In the genomic region with DNA sequence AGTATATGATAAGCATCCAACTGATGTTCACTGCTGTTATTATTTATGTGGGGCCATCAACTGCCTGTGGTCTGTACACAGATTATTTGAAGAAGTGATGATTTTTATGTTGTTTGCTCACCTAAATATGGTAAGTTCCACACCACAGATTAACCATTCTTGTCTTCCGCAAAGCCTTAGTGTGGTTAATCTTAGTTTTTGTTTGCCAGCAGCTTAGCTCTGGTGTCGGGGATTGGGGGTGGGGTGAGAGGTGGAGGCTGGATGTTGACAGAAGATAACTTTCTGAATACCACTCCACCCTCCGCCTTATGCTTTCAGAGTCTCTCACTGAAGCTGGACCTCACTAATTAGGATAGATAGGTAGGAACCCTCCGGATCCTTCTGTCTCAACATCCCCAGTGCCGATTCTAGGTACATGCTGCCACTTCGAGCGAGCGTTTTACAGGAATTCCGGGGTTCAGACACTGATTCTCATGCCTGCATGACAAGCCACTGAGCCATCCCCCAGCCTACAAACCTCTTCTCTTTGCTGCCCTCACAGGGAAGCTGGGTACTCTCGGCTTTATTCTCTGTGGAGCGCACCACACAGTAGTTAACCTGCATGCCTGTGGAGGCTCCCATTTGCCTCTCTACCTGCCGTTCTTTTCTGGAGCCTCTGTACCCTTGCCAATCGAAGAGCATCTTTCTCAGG, we compare ENCODE assay signal across 12 mouse cellular contexts.
DNase-seq lines count a peak whose midpoint lies in the region; ATAC-seq lines count a peak whose summit lies in the region.
"Had no signal": no experiment of that assay in that cellular context is flagged by ENCODE, and none has a peak within 500 bp of the region (broad histone marks: within the 10 kb centered on the region; RNA-seq: fewer than 3 reads in every experiment).

No protein-coding gene starts in this region.

- peak overlapping the region; percentile 44 for H3K27ac ChIP-seq in forebrain, embryonic 10.5 days
- H3K27ac ChIP-seq in forebrain, embryonic 16.5 days (ENCODE audit: low read length) = no peak overlapping the region
- H3K27ac ChIP-seq: limb, embryonic 13.5 days; neural tube, embryonic 13.5 days had no signal

- H3K4me3 ChIP-seq in forebrain, embryonic 10.5 days = no peak overlapping the region
- H3K4me3 ChIP-seq in forebrain, embryonic 16.5 days (replicated peaks; ENCODE audit: low read length) = no peak overlapping the region
- H3K4me3 ChIP-seq: limb, embryonic 13.5 days; neural tube, embryonic 13.5 days had no signal

- no peak overlapping the region for H3K4me2 ChIP-seq in forebrain, embryonic 16.5 days (ENCODE audit: low read length)
- H3K4me2 ChIP-seq: limb, embryonic 13.5 days; neural tube, embryonic 13.5 days had no signal

- no peak for DNase-seq in forebrain, embryonic 10.5 days (ENCODE audit: extremely low spot score, low spot score)
- peak; percentile 50 to 71 for DNase-seq in CD8-positive naive resting alpha-beta T cell, adult 2 months (ENCODE audit: low read depth in 2 of 2, low spot score in 2 of 2)
- peak; percentile 83 for DNase-seq in induced T-regulatory cell, adult 2 months (ENCODE audit: low read depth)
- peak; percentile 41 to 50 for DNase-seq in natural killer cell, adult 2 months (ENCODE audit: low spot score in 2 of 2)
- DNase-seq in left cerebral cortex, adult 8-10 months (ENCODE audit: low spot score in 2 of 2) = no peak
- DNase-seq in right cerebral cortex, postnatal 10 days (ENCODE audit: low spot score in 2 of 2) = no peak
- DNase-seq in urinary bladder, postnatal 36 days (ENCODE audit: low spot score in 2 of 2) = no peak
- DNase-seq: right cerebral cortex, postnatal 14 days had no signal

- H3K9me3 ChIP-seq in forebrain, embryonic 10.5 days = no peaks in the 10 kb centered on the region
- H3K9me3 ChIP-seq in forebrain, embryonic 16.5 days (ENCODE audit: control insufficient read depth, low read length) = no peaks in the 10 kb centered on the region
- H3K9me3 ChIP-seq: limb, embryonic 13.5 days; neural tube, embryonic 13.5 days had no signal

- WGBS in forebrain, embryonic 10.5 days = 88% methylated on average over 13 of the region's 13 CpGs
- whole genome bisulfite sequencing in forebrain, embryonic 16.5 days = 83% methylated on average over 13 of the region's 13 CpGs

- peaks cover 9% of the 10 kb centered on the region; the same call in 1 of the 2 replicates for H3K4me1 ChIP-seq in forebrain, embryonic 10.5 days
- H3K4me1 ChIP-seq in forebrain, embryonic 16.5 days (replicated peaks; ENCODE audit: control insufficient read depth, insufficient read depth, low read length) = no peaks in the 10 kb centered on the region; the same call in 1 of the 2 replicates
- H3K4me1 ChIP-seq: limb, embryonic 13.5 days; neural tube, embryonic 13.5 days had no signal

- ATAC-seq in forebrain, embryonic 16.5 days = no peak
- ATAC-seq: forebrain, embryonic 14.5 days had no signal

- no peak overlapping the region for H3K9ac ChIP-seq in forebrain, embryonic 16.5 days (replicated peaks; ENCODE audit: low read depth, low read length)
- H3K9ac ChIP-seq: limb, embryonic 13.5 days; neural tube, embryonic 13.5 days had no signal

- H3K27me3 ChIP-seq in forebrain, embryonic 10.5 days (ENCODE audit: poor library complexity, severe bottlenecking) = no peaks in the 10 kb centered on the region
- H3K27me3 ChIP-seq in forebrain, embryonic 16.5 days (replicated peaks; ENCODE audit: control insufficient read depth, insufficient read depth, low read length) = no peaks in the 10 kb centered on the region
- H3K27me3 ChIP-seq: limb, embryonic 13.5 days; neural tube, embryonic 13.5 days had no signal

- no peaks in the 10 kb centered on the region for H3K36me3 ChIP-seq in forebrain, embryonic 10.5 days (replicated peaks)
- H3K36me3 ChIP-seq in forebrain, embryonic 16.5 days (ENCODE audit: control insufficient read depth, insufficient read depth) = no peaks in the 10 kb centered on the region
- H3K36me3 ChIP-seq: limb, embryonic 13.5 days; neural tube, embryonic 13.5 days had no signal

Comparison
In these comparisons a context has a peak if more than half of its experiments do, and no peak if none do; other contexts are left out.
1. DNase-seq: peak in CD8-positive naive resting alpha-beta T cell, adult 2 months (2 of 2), induced T-regulatory cell, adult 2 months (single experiment) and natural killer cell, adult 2 months (2 of 2); none in forebrain, embryonic 10.5 days (single experiment), left cerebral cortex, adult 8-10 months (0 of 2), right cerebral cortex, postnatal 10 days (0 of 2) and urinary bladder, postnatal 36 days (0 of 2).